ENCODE assay signal across 14 mouse cellular contexts in genomic region chr13:81135953-81136352, GRCm38 (mm10).
DNase-seq lines count a peak whose midpoint lies in the region; ATAC-seq and TF ChIP-seq lines count a peak whose summit lies in the region.
"Had no signal": no experiment of that assay in that cellular context is flagged by ENCODE, and none has a peak within 500 bp of the region (broad histone marks: within the 10 kb centered on the region; RNA-seq: fewer than 3 reads in every experiment).

No protein-coding gene starts in this region.

- TF ChIP-seq EP300 in heart, postnatal 0 days (IDR thresholded peaks at IDR 0.05; ENCODE audit: low read depth) = no peak

- H3K36me3 ChIP-seq in heart, postnatal 0 days (replicated peaks; ENCODE audit: control insufficient read depth, insufficient read depth, low read length) = no peaks in the 10 kb centered on the region
- H3K36me3 ChIP-seq in lung, embryonic 14.5 days (ENCODE audit: insufficient read depth) = no peaks in the 10 kb centered on the region
- no peaks in the 10 kb centered on the region for H3K36me3 ChIP-seq in intestine, embryonic 14.5 days (ENCODE audit: control insufficient read depth, insufficient read depth, low read length)
- H3K36me3 ChIP-seq in small intestine, adult 2 months (ENCODE audit: control insufficient read depth, insufficient read depth, low read length) = no peaks in the 10 kb centered on the region
- H3K36me3 ChIP-seq: heart, embryonic 10.5 days had no signal

- H3K27me3 ChIP-seq in heart, postnatal 0 days (ENCODE audit: control insufficient read depth, insufficient read depth, low read length) = no peaks in the 10 kb centered on the region
- no peaks in the 10 kb centered on the region for H3K27me3 ChIP-seq in lung, embryonic 14.5 days (ENCODE audit: insufficient read depth, low read length)
- H3K27me3 ChIP-seq in intestine, embryonic 14.5 days (replicated peaks; ENCODE audit: control insufficient read depth, insufficient read depth, low read length) = no peaks in the 10 kb centered on the region
- H3K27me3 ChIP-seq in small intestine, adult 2 months (ENCODE audit: control insufficient read depth, insufficient read depth, low read length) = no peaks in the 10 kb centered on the region
- H3K27me3 ChIP-seq: megakaryocyte, embryonic 14.5 days had no signal

- H3K4me2 ChIP-seq in heart, postnatal 0 days (ENCODE audit: low read depth, low read length) = no peak overlapping the region
- H3K4me2 ChIP-seq in lung, embryonic 14.5 days = peak overlapping the region; percentile 32
- H3K4me2 ChIP-seq in intestine, embryonic 14.5 days (ENCODE audit: low read length) = no peak overlapping the region

- no peak for TF ChIP-seq CTCF in heart, postnatal 0 days (IDR thresholded peaks at IDR 0.05; ENCODE audit: low read depth)
- TF ChIP-seq CTCF in lung, embryonic 14.5 days (IDR thresholded peaks at IDR 0.05; ENCODE audit: low read depth) = no peak
- peak; percentile 16; the same call in 1 of the 2 replicates for TF ChIP-seq CTCF in small intestine, adult 2 months (IDR thresholded peaks at IDR 0.05; ENCODE audit: extremely low read depth, insufficient read length, insufficient replicate concordance, low read depth, low read length)

- peak overlapping the region; percentile 46; the same call in 1 of the 2 replicates for H3K27ac ChIP-seq in heart, postnatal 0 days (ENCODE audit: low read depth)
- peak overlapping the region; percentile 77 for H3K27ac ChIP-seq in lung, embryonic 14.5 days (ENCODE audit: low read depth)
- peak overlapping the region; percentile 57; the same call in 1 of the 2 replicates for H3K27ac ChIP-seq in intestine, embryonic 14.5 days (ENCODE audit: low read depth)
- peak overlapping the region; percentile 70 for H3K27ac ChIP-seq in small intestine, adult 2 months (ENCODE audit: insufficient read depth, low read depth, low read length)
- H3K27ac ChIP-seq: heart, embryonic 10.5 days; hindbrain, postnatal 0 days had no signal

- TF ChIP-seq POLR2A in small intestine, adult 2 months (IDR thresholded peaks at IDR 0.05; ENCODE audit: low read depth, low read length) = no peak

- H3K9me3 ChIP-seq in heart, postnatal 0 days (replicated peaks; ENCODE audit: control insufficient read depth, low read length) = no peaks in the 10 kb centered on the region
- no peaks in the 10 kb centered on the region for H3K9me3 ChIP-seq in lung, embryonic 14.5 days (ENCODE audit: low read depth, low read length)
- no peaks in the 10 kb centered on the region for H3K9me3 ChIP-seq in intestine, embryonic 14.5 days (ENCODE audit: control insufficient read depth, low read length)
- H3K9me3 ChIP-seq: heart, embryonic 10.5 days had no signal

- DNase-seq in heart, postnatal 0 days (ENCODE audit: low spot score) = no peak
- DNase-seq in heart, postnatal 4 days = no peak
- DNase-seq in lung, embryonic 14.5 days = peak; percentile 78
- DNase-seq in lung, adult 18-20 months = no peak
- no peak for DNase-seq in intestine, embryonic 14.5 days (ENCODE audit: low spot score)
- no peak for DNase-seq in left cerebral cortex, adult 18-20 months (ENCODE audit: low spot score in 2 of 2)
- DNase-seq in cerebellum, postnatal 25 days = no peak
- DNase-seq: embryo, embryonic 11 days; retina, postnatal 1 day had no signal

- ATAC-seq in heart, postnatal 0 days (ENCODE audit: insufficient read depth, low read depth) = no peak
- peak; percentile 42 for ATAC-seq in lung, embryonic 14.5 days (ENCODE audit: insufficient read depth)
- ATAC-seq in intestine, embryonic 14.5 days (replicated peaks; ENCODE audit: low FRiP score, low TSS enrichment, low read depth) = no peak
- ATAC-seq: CD4-positive, CD25-positive, alpha-beta regulatory T cell, adult 4 months had no signal

- no peak overlapping the region for H3K4me3 ChIP-seq in heart, postnatal 0 days (ENCODE audit: low read depth, low read length)
- no peak overlapping the region for H3K4me3 ChIP-seq in lung, embryonic 14.5 days (ENCODE audit: low read depth, low read length)
- no peak overlapping the region for H3K4me3 ChIP-seq in intestine, embryonic 14.5 days (ENCODE audit: low read depth, low read length)
- H3K4me3 ChIP-seq in small intestine, adult 2 months (ENCODE audit: low read depth, low read length) = no peak overlapping the region
- H3K4me3 ChIP-seq: heart, embryonic 10.5 days; megakaryocyte, embryonic 14.5 days had no signal

- no peak overlapping the region for H3K9ac ChIP-seq in heart, postnatal 0 days (replicated peaks; ENCODE audit: low read depth, low read length)
- H3K9ac ChIP-seq in lung, embryonic 14.5 days = no peak overlapping the region
- no peak overlapping the region for H3K9ac ChIP-seq in intestine, embryonic 14.5 days (ENCODE audit: low read length)

- peaks cover 40% of the 10 kb centered on the region for H3K4me1 ChIP-seq in heart, postnatal 0 days (ENCODE audit: control insufficient read depth, insufficient read depth)
- peaks cover 8% of the 10 kb centered on the region for H3K4me1 ChIP-seq in lung, embryonic 14.5 days (ENCODE audit: insufficient read depth)
- H3K4me1 ChIP-seq in intestine, embryonic 14.5 days (replicated peaks; ENCODE audit: control insufficient read depth, insufficient read depth, low read length) = peaks cover 13% of the 10 kb centered on the region
- H3K4me1 ChIP-seq in small intestine, adult 2 months (ENCODE audit: control insufficient read depth, insufficient read depth, insufficient read length, low read length) = peaks cover 23% of the 10 kb centered on the region
- H3K4me1 ChIP-seq: megakaryocyte, embryonic 14.5 days had no signal

- 68% methylated on average over 10 of the region's 10 CpGs for WGBS in heart, postnatal 0 days
- WGBS in lung, embryonic 14.5 days = 43% methylated on average over 10 of the region's 10 CpGs
- WGBS in intestine, embryonic 14.5 days = 45% methylated on average over 10 of the region's 10 CpGs
- 16% methylated on average over 10 of the region's 10 CpGs for WGBS in small intestine, adult 2 months
